Mouse (Mus musculus) retina, postnatal 7 days (tissue): Measurements from ENCODE around the gene Btbd1.
"Not testable (repeated sequence)": the region's sequence is repeated elsewhere in the genome, so short reads cannot be mapped to it uniquely, and the experiment has no call there.

Experiments used
- DNase-seq: peaks from one replicate; pipeline ENCODE4 v3.0.0-alpha.2; 2012; ENCODE audit warnings: low read depth, low spot score

The Btbd1 gene

GRCm38 (mm10) chr7:81850171-81850570, 20.9 kb upstream of the Btbd1 start:
- DNase-seq, result no peak

- DNase-seq, result no peak
These were observed 20.4 kb upstream of the Btbd1 start for GRCm38 (mm10) chr7:81849633-81850032.

GRCm38 (mm10) chr7:81849214-81849613, 20.0 kb upstream of the Btbd1 start:
- DNase-seq, result no peak

GRCm38 (mm10) chr7:81847777-81848176, 18.5 kb upstream of the Btbd1 start:
- no peak for DNase-seq

GRCm38 (mm10) chr7:81847010-81847409, 17.8 kb upstream of the Btbd1 start:
- no peak for DNase-seq

- DNase-seq, result no peak
These were observed 16.8 kb upstream of the Btbd1 start for GRCm38 (mm10) chr7:81846008-81846407.

GRCm38 (mm10) chr7:81845313-81845712, 16.1 kb upstream of the Btbd1 start:
- DNase-seq, result no peak

GRCm38 (mm10) chr7:81844801-81845200, 15.6 kb upstream of the Btbd1 start:
- DNase-seq, result no peak

GRCm38 (mm10) chr7:81843903-81844302, 14.7 kb upstream of the Btbd1 start:
- DNase-seq, result no peak

- no peak for DNase-seq
These were observed 13.8 kb upstream of the Btbd1 start for GRCm38 (mm10) chr7:81842998-81843397.

- DNase-seq, result no peak
These were observed 12.9 kb upstream of the Btbd1 start for GRCm38 (mm10) chr7:81842141-81842540.

GRCm38 (mm10) chr7:81841439-81841838, 12.2 kb upstream of the Btbd1 start:
- no peak for DNase-seq

- DNase-seq, result no peak
These were observed 11.5 kb upstream of the Btbd1 start for GRCm38 (mm10) chr7:81840661-81841181.

- DNase-seq, result no peak
These were observed 10.5 kb upstream of the Btbd1 start for GRCm38 (mm10) chr7:81839746-81840145.

GRCm38 (mm10) chr7:81837771-81838170, 8.5 kb upstream of the Btbd1 start:
- DNase-seq, result not testable (repeated sequence)

GRCm38 (mm10) chr7:81835430-81835829, 6.2 kb upstream of the Btbd1 start:
- no peak for DNase-seq

- DNase-seq, result no peak
These were observed 5.6 kb upstream of the Btbd1 start for GRCm38 (mm10) chr7:81834847-81835246.

GRCm38 (mm10) chr7:81828681-81829378, 401 bp downstream of the Btbd1 start:
- peak; percentile 28 for DNase-seq

GRCm38 (mm10) chr7:81827806-81828667, 1.2 kb downstream of the Btbd1 start:
- DNase-seq, result no peak

GRCm38 (mm10) chr7:81825381-81825780, 3.9 kb downstream of the Btbd1 start:
- no peak for DNase-seq

GRCm38 (mm10) chr7:81824906-81825305, 4.3 kb downstream of the Btbd1 start:
- DNase-seq, result no peak

GRCm38 (mm10) chr7:81806067-81806466, 23.2 kb downstream of the Btbd1 start:
- DNase-seq, result no peak
